Mouse (Mus musculus): ENCODE measurements around the gene Nlrp9b. TPM values are rescaled to one million over a fixed set of nuclear protein-coding genes. Genes with fewer than 3 reads are reported as not detected.
"Not testable (repeated sequence)": the region's sequence is repeated elsewhere in the genome, so short reads cannot be mapped to it uniquely, and the experiment has no call there.

Nlrp9b gene
- polyA plus RNA-seq, 1 experiment, result not detected

DNA sequence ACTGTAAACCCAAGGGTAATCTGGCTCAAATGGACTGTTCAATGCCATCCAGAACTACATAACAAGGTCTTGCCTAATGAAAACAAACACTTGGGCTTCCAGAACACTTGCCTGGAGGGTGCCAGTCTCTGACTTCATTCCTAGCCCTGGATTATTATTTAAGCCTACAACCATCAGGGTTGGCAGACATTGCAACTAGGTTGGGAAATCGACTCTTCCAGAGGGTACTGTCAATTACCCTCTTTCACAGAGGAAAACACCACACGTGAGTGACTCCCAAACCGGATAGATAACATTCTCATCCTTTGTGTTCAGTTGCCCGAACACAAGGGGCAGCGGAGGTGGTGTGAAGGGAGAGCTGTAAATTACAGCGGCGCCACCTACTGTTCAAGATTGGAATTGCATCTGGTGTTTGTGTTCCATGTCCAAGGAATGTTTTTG lies 34.9 kb upstream of the Nlrp9b start:
- no peak overlapping the region for H3K27ac ChIP-seq (ENCODE audit: insufficient read depth, low read length)
- no peak overlapping the region for H3K4me3 ChIP-seq (ENCODE audit: insufficient read depth, low read length)
- TF ChIP-seq POLR2A (IDR thresholded peaks at IDR 0.05; ENCODE audit: extremely low read depth, insufficient read depth, low read length), result no peak
- peak; percentile 84 for TF ChIP-seq CTCF (IDR thresholded peaks at IDR 0.05; ENCODE audit: extremely low read depth, insufficient read depth, low read length)
- H3K4me1 ChIP-seq (ENCODE audit: control insufficient read depth, insufficient read depth, low read length), result no peaks in the 10 kb centered on the region

DNA sequence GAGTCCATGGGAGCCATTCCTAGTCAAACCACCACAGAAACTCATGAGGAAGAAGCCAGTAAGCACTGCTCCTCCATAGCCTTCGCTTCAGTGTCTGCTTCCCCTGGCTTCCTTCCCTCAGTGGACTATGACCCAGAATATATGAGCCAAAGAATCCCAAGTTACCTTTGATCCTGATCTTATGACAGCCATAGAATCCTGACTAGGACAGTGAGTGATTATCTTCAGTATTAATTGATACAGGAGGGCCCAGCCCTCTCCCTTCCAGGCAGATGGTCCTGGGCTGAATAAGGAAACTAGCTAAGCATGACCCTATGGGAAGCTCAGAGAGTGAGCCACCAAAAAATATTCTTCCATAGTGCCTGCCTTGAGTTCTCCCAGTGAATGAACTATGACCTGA lies 28.8 kb upstream of the Nlrp9b start:
- TF ChIP-seq POLR2A (IDR thresholded peaks at IDR 0.05; ENCODE audit: extremely low read depth, insufficient read depth, low read length) (no peak), CTCF (IDR thresholded peaks at IDR 0.05; ENCODE audit: extremely low read depth, insufficient read depth, low read length) (no peak)
- H3K4me1 ChIP-seq (ENCODE audit: control insufficient read depth, insufficient read depth, low read length), result no peaks in the 10 kb centered on the region

DNA sequence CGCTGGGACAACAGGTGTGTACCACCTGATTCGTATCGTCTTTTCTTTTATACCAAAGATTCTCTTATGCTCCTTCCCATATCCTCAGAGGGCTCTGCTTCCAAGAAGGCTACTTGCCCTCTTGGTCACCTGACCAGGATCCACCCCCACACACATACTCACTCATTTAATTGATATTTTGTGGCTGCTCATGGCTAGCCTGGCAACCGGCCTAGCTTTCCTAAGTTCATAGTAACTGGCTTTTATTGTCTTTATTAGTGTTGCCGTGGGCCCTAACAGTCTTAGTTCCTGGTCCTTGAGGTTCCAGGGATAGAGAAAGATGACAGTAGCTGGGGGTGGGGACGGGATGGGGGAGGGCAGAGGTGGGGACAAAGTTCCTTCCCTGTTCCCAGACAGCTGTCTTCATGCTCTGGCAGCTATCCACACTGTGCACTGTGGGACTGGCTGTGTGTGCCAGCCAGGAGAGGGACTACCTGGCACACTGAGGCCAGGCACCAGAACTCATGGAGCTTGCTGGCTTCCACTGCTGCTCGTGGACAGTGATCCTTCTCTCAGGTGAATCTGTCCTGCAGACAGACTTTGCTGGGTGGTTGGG lies 26.2 kb upstream of the Nlrp9b start, which contains the start of gene Ceacam20:
Gene Ceacam20, plus strand, starts transcription at position 428 of the 595 bp plus-strand sequence.
- H3K4me1 ChIP-seq (ENCODE audit: control insufficient read depth, insufficient read depth, low read length), result no peaks in the 10 kb centered on the region
- no peak within 1 kb of the TSS for H3K27ac ChIP-seq (ENCODE audit: insufficient read depth, low read length)
- TF ChIP-seq POLR2A (IDR thresholded peaks at IDR 0.05; ENCODE audit: extremely low read depth, insufficient read depth, low read length), result no peak
- no peak for TF ChIP-seq CTCF (IDR thresholded peaks at IDR 0.05; ENCODE audit: extremely low read depth, insufficient read depth, low read length)
- no peak within 1 kb of the TSS for H3K4me3 ChIP-seq (ENCODE audit: insufficient read depth, low read length)

More for the DNA sequence above, 28.8 kb upstream of the Nlrp9b start:
- no peak overlapping the region for H3K4me3 ChIP-seq (ENCODE audit: insufficient read depth, low read length)
- no peak overlapping the region for H3K27ac ChIP-seq (ENCODE audit: insufficient read depth, low read length)

DNA sequence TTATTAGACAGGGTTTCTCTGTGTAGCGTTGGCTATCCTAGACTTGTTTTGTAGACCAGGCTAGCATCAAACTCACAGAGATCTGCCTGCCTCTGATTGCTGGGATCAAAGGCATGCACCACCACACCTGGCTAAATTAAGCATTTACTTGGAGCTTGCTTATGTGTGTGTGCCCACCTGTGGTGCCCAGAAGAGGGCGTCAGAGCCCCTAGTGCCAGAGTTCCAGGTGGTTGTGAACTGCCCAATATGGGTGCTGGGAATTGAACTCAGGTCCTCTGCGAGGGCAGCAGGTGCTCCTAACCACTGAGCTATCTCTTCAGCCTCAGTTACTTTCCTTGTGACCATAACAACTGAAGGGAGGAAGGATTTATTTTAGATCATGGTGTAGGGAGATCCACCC lies 22.2 kb upstream of the Nlrp9b start:
- H3K27ac ChIP-seq (ENCODE audit: insufficient read depth, low read length), result no peak overlapping the region
- no peak overlapping the region for H3K4me3 ChIP-seq (ENCODE audit: insufficient read depth, low read length)
- no peak for TF ChIP-seq CTCF (IDR thresholded peaks at IDR 0.05; ENCODE audit: extremely low read depth, insufficient read depth, low read length)
- TF ChIP-seq POLR2A (IDR thresholded peaks at IDR 0.05; ENCODE audit: extremely low read depth, insufficient read depth, low read length), result no peak
- H3K4me1 ChIP-seq (ENCODE audit: control insufficient read depth, insufficient read depth, low read length), result no peaks in the 10 kb centered on the region

DNA sequence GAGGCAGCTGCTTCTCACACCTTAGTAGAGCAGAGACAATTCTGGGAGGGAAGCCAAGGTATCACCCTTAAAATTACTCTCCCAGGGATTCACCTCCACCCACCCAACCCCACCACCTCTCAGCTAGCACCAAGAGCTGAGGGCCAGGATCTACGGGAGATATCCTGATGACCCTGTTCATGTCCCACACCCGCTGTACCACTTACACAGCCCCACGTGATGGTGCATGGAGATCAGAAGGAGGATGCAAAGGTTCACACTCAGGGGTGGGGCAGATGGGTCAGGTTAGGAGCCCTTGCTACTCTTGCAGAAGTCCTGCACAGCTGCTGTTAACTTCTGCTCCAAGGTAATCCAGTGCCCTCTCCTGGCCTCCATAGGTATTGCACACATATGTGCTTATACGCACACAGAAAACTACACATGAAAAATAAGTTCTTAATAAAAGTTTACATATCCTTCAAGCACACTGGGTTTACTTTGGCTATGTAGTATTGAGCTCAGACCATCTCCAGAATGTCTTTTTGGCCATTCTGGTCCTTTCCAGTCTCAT lies 21.6 kb upstream of the Nlrp9b start:
- Histone ChIP-seq H3K4me3 (ENCODE audit: insufficient read depth, low read length) (no peak overlapping the region), H3K27ac (ENCODE audit: insufficient read depth, low read length) (no peak overlapping the region), H3K4me1 (ENCODE audit: control insufficient read depth, insufficient read depth, low read length) (no peaks in the 10 kb centered on the region)
- TF ChIP-seq POLR2A (IDR thresholded peaks at IDR 0.05; ENCODE audit: extremely low read depth, insufficient read depth, low read length) (no peak), CTCF (IDR thresholded peaks at IDR 0.05; ENCODE audit: extremely low read depth, insufficient read depth, low read length) (no peak)

DNA sequence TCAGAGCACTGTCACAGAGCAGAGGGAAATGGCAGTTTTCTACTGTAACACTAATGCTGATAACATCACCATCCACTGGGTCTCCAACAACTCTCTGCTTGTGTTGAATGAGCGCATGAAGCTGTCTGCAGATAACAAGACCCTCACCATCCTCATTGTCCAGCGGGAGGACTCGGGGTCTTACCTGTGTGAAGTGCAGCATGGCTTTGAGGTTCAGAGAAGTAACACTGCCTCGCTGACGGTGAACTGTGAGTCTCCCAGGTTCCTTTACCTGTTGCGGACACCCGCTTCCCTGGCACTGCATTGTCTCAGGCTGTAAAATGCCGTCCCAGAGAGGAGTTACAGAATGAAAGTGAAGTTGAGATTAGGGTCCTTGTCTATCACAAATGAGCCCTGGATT lies 21.1 kb upstream of the Nlrp9b start:
- Histone ChIP-seq H3K4me3 (ENCODE audit: insufficient read depth, low read length) (no peak overlapping the region), H3K4me1 (ENCODE audit: control insufficient read depth, insufficient read depth, low read length) (no peaks in the 10 kb centered on the region), H3K27ac (ENCODE audit: insufficient read depth, low read length) (no peak overlapping the region)
- no peak for TF ChIP-seq POLR2A (IDR thresholded peaks at IDR 0.05; ENCODE audit: extremely low read depth, insufficient read depth, low read length)

DNA sequence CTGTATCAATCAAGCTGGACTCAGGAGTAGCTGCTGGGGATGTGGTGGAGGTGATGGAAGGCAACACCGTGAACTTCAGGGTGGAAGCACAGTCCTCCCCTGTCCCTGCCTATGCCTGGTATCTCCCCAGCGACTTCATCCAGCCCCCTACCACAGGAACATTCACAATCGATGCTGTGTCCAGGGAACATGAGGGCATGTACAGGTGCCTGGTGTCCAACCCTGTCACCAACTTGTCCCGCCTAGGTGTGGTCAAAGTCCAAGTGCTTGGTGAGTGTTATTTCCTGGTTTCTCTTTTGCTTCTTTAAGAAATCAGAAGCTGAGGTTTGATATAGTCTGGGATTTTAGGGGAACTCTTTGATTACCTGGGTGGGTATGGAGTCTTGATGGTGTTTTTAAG lies 19.7 kb upstream of the Nlrp9b start:
- Histone ChIP-seq H3K4me3 (ENCODE audit: insufficient read depth, low read length) (no peak overlapping the region), H3K27ac (ENCODE audit: insufficient read depth, low read length) (no peak overlapping the region), H3K4me1 (ENCODE audit: control insufficient read depth, insufficient read depth, low read length) (no peaks in the 10 kb centered on the region)
- TF ChIP-seq CTCF (IDR thresholded peaks at IDR 0.05; ENCODE audit: extremely low read depth, insufficient read depth, low read length) (no peak), POLR2A (IDR thresholded peaks at IDR 0.05; ENCODE audit: extremely low read depth, insufficient read depth, low read length) (no peak)

DNA sequence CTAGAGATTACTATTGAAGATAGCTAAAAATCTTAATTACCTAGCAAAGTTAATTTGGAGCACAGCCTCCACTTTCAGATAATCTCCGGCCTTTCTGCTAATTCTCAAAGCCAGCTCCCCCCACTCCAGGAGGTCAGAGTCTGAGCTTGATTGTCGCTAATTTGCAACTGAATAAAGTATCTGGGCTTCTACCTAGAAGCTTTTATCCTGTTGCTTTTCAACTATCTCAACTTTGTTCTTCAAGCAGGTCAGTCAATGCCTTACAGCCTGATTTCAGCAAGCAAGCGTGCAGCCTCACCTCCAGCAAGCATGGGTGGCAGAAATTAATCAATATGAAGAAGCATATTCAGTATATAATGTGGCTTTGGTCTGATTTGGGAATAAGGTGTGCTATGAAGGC lies 5.5 kb downstream of the Nlrp9b start:
- not testable (repeated sequence) for H3K4me3 ChIP-seq (ENCODE audit: insufficient read depth, low read length); H3K4me1 ChIP-seq (ENCODE audit: control insufficient read depth, insufficient read depth, low read length)

DNA sequence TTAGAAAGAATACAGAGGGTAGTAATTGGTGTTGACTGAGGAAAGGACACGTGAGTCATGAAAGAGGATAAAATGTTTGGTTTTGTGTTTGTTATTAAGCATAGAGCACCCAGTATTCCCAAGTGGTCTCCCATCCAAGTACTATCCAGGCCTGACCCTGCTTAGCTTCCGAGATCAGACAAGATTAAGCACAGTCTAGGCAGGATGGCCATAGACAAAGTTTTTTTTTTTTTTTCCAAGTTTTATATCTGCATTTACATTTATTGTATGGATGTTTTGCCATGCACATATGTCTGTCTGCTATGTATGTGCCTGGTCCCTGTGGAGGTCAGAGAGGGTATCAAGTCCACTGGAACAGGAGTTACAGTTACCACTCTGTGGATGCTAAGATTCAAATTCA lies 18.7 kb downstream of the Nlrp9b start:
- H3K4me3 ChIP-seq (ENCODE audit: insufficient read depth, low read length), result no peak overlapping the region
- no peak overlapping the region for H3K27ac ChIP-seq (ENCODE audit: insufficient read depth, low read length)
- no peak for TF ChIP-seq POLR2A (IDR thresholded peaks at IDR 0.05; ENCODE audit: extremely low read depth, insufficient read depth, low read length)
- no peak for TF ChIP-seq CTCF (IDR thresholded peaks at IDR 0.05; ENCODE audit: extremely low read depth, insufficient read depth, low read length)

More for the DNA sequence above, 5.5 kb downstream of the Nlrp9b start:
- H3K27ac ChIP-seq (ENCODE audit: insufficient read depth, low read length), result not testable (repeated sequence)

DNA sequence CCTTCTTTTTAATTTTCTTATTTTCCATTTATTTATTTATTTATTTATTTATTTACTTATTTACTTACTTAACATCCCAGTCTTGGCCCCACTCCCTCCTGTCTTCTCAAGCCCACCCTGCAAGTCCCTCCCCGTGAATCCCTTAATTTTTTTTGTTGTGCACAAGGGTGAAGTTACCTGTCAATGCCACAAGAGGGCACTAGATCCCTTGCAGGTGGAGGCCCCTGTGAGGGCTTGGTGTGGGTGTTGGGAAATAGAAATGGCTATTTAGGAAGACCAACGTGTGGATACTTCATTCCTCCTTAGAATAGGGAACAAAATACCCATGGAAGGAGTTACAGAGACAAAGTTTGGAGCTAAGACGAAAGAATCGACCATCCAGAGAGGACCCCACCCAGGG lies 72.8 kb downstream of the Nlrp9b start:
- not testable (repeated sequence) for H3K4me1 ChIP-seq (ENCODE audit: control insufficient read depth, insufficient read depth, low read length)

More for the DNA sequence above, 18.7 kb downstream of the Nlrp9b start:
- no peaks in the 10 kb centered on the region for H3K4me1 ChIP-seq (ENCODE audit: control insufficient read depth, insufficient read depth, low read length)

DNA sequence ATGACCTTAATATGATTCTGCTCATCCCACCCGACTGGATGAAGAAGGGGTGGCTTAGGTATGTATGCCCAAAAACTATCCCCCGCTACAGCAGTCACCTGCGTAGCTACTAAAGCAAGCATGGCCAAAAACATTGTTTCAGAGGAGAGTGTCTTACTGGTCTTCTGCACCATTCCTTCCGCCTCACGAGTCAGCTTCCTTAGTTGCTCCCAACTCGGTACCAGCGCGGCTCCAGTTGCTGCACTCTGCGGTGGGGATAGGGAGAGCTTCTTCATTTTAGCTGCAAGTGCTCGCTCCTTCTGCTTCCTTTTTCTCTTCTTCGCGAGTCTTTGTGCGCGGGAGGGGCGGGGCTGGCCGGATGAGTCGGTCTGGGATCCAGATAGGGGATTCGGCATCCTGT lies 86.9 kb downstream of the Nlrp9b start:
- H3K4me1 ChIP-seq (ENCODE audit: control insufficient read depth, insufficient read depth, low read length); H3K4me3 ChIP-seq (ENCODE audit: insufficient read depth, low read length); H3K27ac ChIP-seq (ENCODE audit: insufficient read depth, low read length): not testable (repeated sequence)

More for the DNA sequence above, 72.8 kb downstream of the Nlrp9b start:
- H3K4me3 ChIP-seq (ENCODE audit: insufficient read depth, low read length); H3K27ac ChIP-seq (ENCODE audit: insufficient read depth, low read length): not testable (repeated sequence)

DNA sequence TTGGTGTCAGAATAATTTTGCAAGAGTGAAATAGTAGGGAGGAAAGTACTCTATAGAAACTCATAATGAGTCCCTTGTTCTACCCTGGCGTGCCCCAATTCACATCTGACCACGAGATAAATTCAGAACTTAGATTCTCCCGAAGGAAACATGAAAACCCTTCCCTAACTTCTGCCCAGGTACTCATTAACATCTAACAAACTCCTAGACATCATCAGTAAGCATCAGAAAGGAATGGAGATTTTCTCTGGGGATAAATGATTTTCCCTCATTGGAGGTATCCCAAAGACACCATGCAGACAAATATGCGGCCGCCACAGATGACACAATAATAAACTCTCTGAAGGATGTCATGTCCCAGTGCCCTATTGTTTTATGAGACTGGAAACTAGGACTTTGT lies 108.1 kb downstream of the Nlrp9b start, which contains the start of gene Vmn1r91:
Gene Vmn1r91, plus strand, starts transcription at position 301 of the 400 bp plus-strand sequence.
- not testable (repeated sequence) for H3K4me1 ChIP-seq (ENCODE audit: control insufficient read depth, insufficient read depth, low read length); H3K27ac ChIP-seq (ENCODE audit: insufficient read depth, low read length); H3K4me3 ChIP-seq (ENCODE audit: insufficient read depth, low read length)

DNA sequence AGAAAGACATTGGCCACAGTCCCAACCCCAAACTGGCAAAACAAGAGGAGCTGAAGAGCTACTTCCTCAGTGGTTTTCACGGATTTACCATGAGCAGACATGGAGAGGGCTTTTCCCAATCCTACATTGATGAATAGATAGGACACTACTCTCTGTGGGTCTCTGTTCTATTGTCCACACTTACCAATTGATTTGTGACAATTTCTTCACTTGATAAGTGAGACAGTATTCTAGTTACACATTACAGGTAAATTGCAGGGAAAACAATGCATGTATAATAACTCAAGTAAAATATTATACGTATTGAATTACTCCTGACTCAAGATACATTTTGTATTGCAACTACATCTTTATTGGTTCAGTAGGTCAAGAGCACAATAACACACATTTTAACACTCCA lies 131.2 kb downstream of the Nlrp9b start, which contains the start of gene Gm16442:
Gene Gm16442, minus strand, starts transcription at position 101 of the 400 bp plus-strand sequence.
- H3K27ac ChIP-seq (ENCODE audit: insufficient read depth, low read length); H3K4me3 ChIP-seq (ENCODE audit: insufficient read depth, low read length); H3K4me1 ChIP-seq (ENCODE audit: control insufficient read depth, insufficient read depth, low read length): not testable (repeated sequence)

Data from cortical plate, adult 2 months (tissue).